ENCODE assay signal across 44 mouse cellular contexts in genomic region chr10:115583071-115583470, GRCm38 (mm10). TPM values are rescaled to one million over a fixed set of nuclear protein-coding genes. Genes with fewer than 3 reads are reported as not detected.
"Had no signal": no experiment of that assay in that cellular context is flagged by ENCODE, and none has a peak within 500 bp of the region (broad histone marks: within the 10 kb centered on the region; RNA-seq: fewer than 3 reads in every experiment).

No protein-coding gene starts in this region.

- DNase-seq: heart, postnatal 10 days; heart, postnatal 14 days; heart, postnatal 36 days; heart, postnatal 4 days; kidney, adult 11 months; kidney, adult 18-20 months; kidney, adult 2 months; kidney, adult 8-10 months; kidney, adult 9 months; kidney, postnatal 10 days; kidney, postnatal 14 days; kidney, postnatal 25 days; kidney, postnatal 36 days; kidney, postnatal 4 days; layer of hippocampus, adult 9-11 months; layer of hippocampus, postnatal 36 days had no signal

- H3K27ac ChIP-seq: heart, embryonic 10.5 days; heart, embryonic 13.5 days; heart, embryonic 15.5 days; hindbrain, embryonic 10.5 days; hindbrain, embryonic 12.5 days; hindbrain, embryonic 13.5 days; hindbrain, embryonic 14.5 days; hindbrain, embryonic 15.5 days; hindbrain, postnatal 0 days; intestine, embryonic 15.5 days; kidney, embryonic 15.5 days; kidney, postnatal 0 days; layer of hippocampus, adult 2 months had no signal

- H3K4me2 ChIP-seq: heart, embryonic 11.5 days; heart, embryonic 12.5 days; heart, embryonic 13.5 days; heart, embryonic 15.5 days; hindbrain, embryonic 12.5 days; hindbrain, embryonic 13.5 days; hindbrain, embryonic 14.5 days; hindbrain, embryonic 15.5 days; intestine, embryonic 15.5 days; kidney, embryonic 15.5 days had no signal

- H3K36me3 ChIP-seq: heart, embryonic 10.5 days; heart, embryonic 12.5 days; heart, embryonic 13.5 days; heart, embryonic 15.5 days; hindbrain, embryonic 10.5 days; hindbrain, embryonic 12.5 days; hindbrain, embryonic 13.5 days; hindbrain, embryonic 15.5 days; intestine, embryonic 15.5 days; kidney, embryonic 15.5 days had no signal

- H3K9ac ChIP-seq: heart, embryonic 12.5 days; heart, embryonic 13.5 days; heart, embryonic 15.5 days; hindbrain, embryonic 12.5 days; hindbrain, embryonic 13.5 days; hindbrain, embryonic 14.5 days; hindbrain, embryonic 15.5 days; intestine, embryonic 15.5 days; kidney, embryonic 15.5 days had no signal

- ATAC-seq: hindbrain, embryonic 16.5 days; hindbrain, postnatal 0 days; inflammation-experienced regulatory T-cells, adult 6 months; intestine, embryonic 15.5 days; intestine, embryonic 16.5 days; intestine, postnatal 0 days had no signal

- H3K4me3 ChIP-seq: heart, embryonic 10.5 days; heart, embryonic 12.5 days; heart, embryonic 13.5 days; heart, embryonic 15.5 days; hindbrain, embryonic 10.5 days; hindbrain, embryonic 12.5 days; hindbrain, embryonic 13.5 days; hindbrain, embryonic 15.5 days; intestine, embryonic 15.5 days; kidney, embryonic 15.5 days; layer of hippocampus, adult 2 months had no signal

- H3K9me3 ChIP-seq: heart, embryonic 10.5 days; heart, embryonic 12.5 days; heart, embryonic 13.5 days; heart, embryonic 15.5 days; hindbrain, embryonic 10.5 days; hindbrain, embryonic 12.5 days; hindbrain, embryonic 13.5 days; hindbrain, embryonic 15.5 days; intestine, embryonic 15.5 days; kidney, embryonic 15.5 days had no signal

RNA-seq across cellular contexts. Expression of gene Lgr5, which starts 4.5 kb away (rescaled TPM):
- total RNA-seq: heart, adult 8-10 months had no signal

RNA-seq across cellular contexts. Expression of gene A930009A15Rik, which starts 13.3 kb away (rescaled TPM):
- total RNA-seq: heart, adult 8-10 months; heart, postnatal 10 days; heart, postnatal 14 days; heart, postnatal 25 days; heart, postnatal 36 days; heart, postnatal 4 days; hematopoietic stem cell, adult 5-6 weeks; hindbrain, postnatal 0 days had no signal
- polyA plus RNA-seq: heart, embryonic 10.5 days; heart, embryonic 11.5 days; heart, embryonic 12.5 days; heart, embryonic 13.5 days; heart, embryonic 14.5 days; heart, embryonic 15.5 days; heart, embryonic 16.5 days; heart, postnatal 0 days; inflammation-experienced regulatory T-cells, adult 6 months; intestine, embryonic 14.5 days; intestine, embryonic 15.5 days; intestine, embryonic 16.5 days; intestine, postnatal 0 days; kidney, adult 2 months; kidney, embryonic 16.5 days; kidney, postnatal 0 days; large intestine, adult 2 months had no signal
